Mouse (Mus musculus): ENCODE measurements around the gene Tmem135.

GRCm38 (mm10) chr7:89433893-89434616 is 30.0 kb upstream of the Tmem135 start:
- TF ChIP-seq POLR2A (IDR thresholded peaks at IDR 0.05; ENCODE audit: low read depth, low read length) (no peak), CTCF (IDR thresholded peaks at IDR 0.05; ENCODE audit: extremely low read depth, insufficient read depth, insufficient read length, insufficient replicate concordance) (no peak)

All from spleen, adult 2 months (tissue).